Mouse (Mus musculus): Measurements from ENCODE around the gene Atp6ap1.

Atp6ap1 gene

GRCm38 (mm10) chrX:74304867-74305700, 8.2 kb downstream of the Atp6ap1 start, which contains the start of gene Gdi1:
Gene Gdi1, plus strand, starts transcription at chrX:74304998.
- peak; percentile 59 to 74 for DNase-seq (ENCODE audit: low spot score in 2 of 2)

- peak; percentile 87 to 88 for DNase-seq (ENCODE audit: low spot score in 2 of 2)
These were observed 15.9 kb downstream of the Atp6ap1 start, which contains the start of gene Fam50a for GRCm38 (mm10) chrX:74312540-74313464. Gene Fam50a, plus strand, starts transcription at chrX:74313033.

- peak; percentile 62 to 65 for DNase-seq (ENCODE audit: low spot score in 2 of 2)
These were observed 31.8 kb downstream of the Atp6ap1 start, which contains the start of gene Plxna3 for GRCm38 (mm10) chrX:74328725-74329161. Gene Plxna3, plus strand, starts transcription at chrX:74329066.

- no peak for DNase-seq (ENCODE audit: low spot score in 2 of 2)
These were observed 32.3 kb downstream of the Atp6ap1 start for GRCm38 (mm10) chrX:74329215-74329671.

- no peak for DNase-seq (ENCODE audit: low spot score in 2 of 2)
These were observed 33.5 kb downstream of the Atp6ap1 start for GRCm38 (mm10) chrX:74330166-74330930.

- DNase-seq (ENCODE audit: low spot score in 2 of 2) = no peak
These were observed 56.0 kb downstream of the Atp6ap1 start for GRCm38 (mm10) chrX:74352645-74353466.

- peak; percentile 74 to 79 for DNase-seq (ENCODE audit: low spot score in 2 of 2)
These were observed 56.5 kb downstream of the Atp6ap1 start, which contains the start of gene Lage3 for GRCm38 (mm10) chrX:74353467-74353770. Gene Lage3, minus strand, starts transcription at chrX:74353618.

Data from heart, adult 9 months (tissue).